Mouse (Mus musculus) kidney, adult 2 months (tissue): ENCODE results near the gene Arrdc3. TPM values are rescaled to one million over a fixed set of nuclear protein-coding genes. Genes with fewer than 3 reads are reported as not detected.

Source experiments
- DNase-seq: peaks from one replicate; pipeline ENCODE4 v3.0.0; 2021
- H3K27ac ChIP-seq: fragments of 200-500 bp; 2 replicates; pipeline ENCODE4 v1.5.1; 2012; ENCODE audit warnings: low read depth, low read length, control low read depth, inconsistent platforms; ENCODE audit not compliant: insufficient read depth
- H3K27me3 ChIP-seq: fragments of 200-500 bp; replicated peaks from 2 replicates; pipeline ENCODE4 v1.6.1; 2012; ENCODE audit warnings: mild to moderate bottlenecking, moderate library complexity, low read length, inconsistent platforms; ENCODE audit not compliant: control insufficient read depth, insufficient read depth
- H3K36me3 ChIP-seq: fragments of 200-500 bp; 2 replicates; pipeline ENCODE4 v1.6.1; 2012; ENCODE audit warnings: mild to moderate bottlenecking, moderate library complexity, low read length, inconsistent platforms; ENCODE audit not compliant: control insufficient read depth, insufficient read depth
- H3K4me1 ChIP-seq: fragments of 200-500 bp; 2 replicates; pipeline ENCODE4 v1.6.1; 2011; ENCODE audit warnings: low read length; ENCODE audit not compliant: control insufficient read depth, insufficient read depth
- H3K4me3 ChIP-seq: fragments of 200-500 bp; 2 replicates; pipeline ENCODE4 v1.5.1; 2011; ENCODE audit warnings: mild to moderate bottlenecking, low read depth, low read length, control low read depth; ENCODE audit not compliant: insufficient read depth
- CTCF ChIP-seq: fragments of 200-500 bp; conservative IDR thresholded peaks from 2 replicates; pipeline ENCODE4 v1.5.1; 2011; ENCODE audit warnings: low read depth, mild to moderate bottlenecking, control low read depth, low read length, moderate library complexity, mixed read lengths; ENCODE audit not compliant: insufficient read depth, insufficient read length
- POLR2A ChIP-seq: fragments of 200-500 bp; IDR thresholded peaks from one replicate; pipeline ENCODE4 v1.6.1; 2011; ENCODE audit warnings: low read depth, low read length, control low read depth
- WGBS: fragments of 180-500 bp; shearing (Covaris S2); methylation state at CpG from one replicate; pipeline ENCODE4 v1.1.7; 2018; 5-methylcytosine and 5-hydroxymethylcytosine counted together
- polyA plus RNA-seq: library from polyadenylated mRNA; depleted of rRNA; stranded (reverse); fragments of >200 nt; gene quantifications from 2 replicates; pipeline ENCODE4 v1.2.3, GENCODE M21; 2012; rRNA removed

Arrdc3 gene
- 41.9 and 47.5 TPM in 2 replicates for polyA plus RNA-seq

GRCm38 (mm10) chr13:80883190-80883589 is at the start of gene Arrdc3:
Arrdc3 (plus strand) TSS chr13:80883384.
- Histone ChIP-seq H3K4me1 (peaks cover 3% of the 10 kb centered on the region; the same call in 1 of the 2 replicates), H3K36me3 (no peaks in the 10 kb centered on the region; the same call in 1 of the 2 replicates), H3K4me3 (peak within 1 kb of the TSS; percentile 86), H3K27ac (peak within 1 kb of the TSS; percentile 100), H3K27me3 (no peaks in the 10 kb centered on the region)
- TF ChIP-seq CTCF (no peak), POLR2A (peak; percentile 99)
- WGBS, result under 1% methylated on average over 31 of the region's 31 CpGs
- peak; percentile 98 for DNase-seq

GRCm38 (mm10) chr13:80862215-80862614 is 21.0 kb upstream of the Arrdc3 start:
- H3K27me3 ChIP-seq, result no peaks in the 10 kb centered on the region
- H3K27ac ChIP-seq, result no peak overlapping the region
- H3K36me3 ChIP-seq, result no peaks in the 10 kb centered on the region
- no peak overlapping the region for H3K4me3 ChIP-seq
- H3K4me1 ChIP-seq, result no peaks in the 10 kb centered on the region
- TF ChIP-seq POLR2A, result no peak
- TF ChIP-seq CTCF, result peak; percentile 77
- 7% methylated on average over 5 of the region's 5 CpGs for WGBS
- DNase-seq, result peak; percentile 65

- H3K4me1 ChIP-seq, result no peaks in the 10 kb centered on the region
- no peaks in the 10 kb centered on the region for H3K27me3 ChIP-seq
- TF ChIP-seq POLR2A, result no peak
- no peak for TF ChIP-seq CTCF
- H3K36me3 ChIP-seq, result no peaks in the 10 kb centered on the region
- no peak overlapping the region for H3K4me3 ChIP-seq
- DNase-seq, result no peak
- 86% methylated on average over 3 of the region's 3 CpGs for WGBS
- no peak overlapping the region for H3K27ac ChIP-seq
Measured at GRCm38 (mm10) chr13:80864195-80864594, 19.0 kb upstream of the Arrdc3 start.

GRCm38 (mm10) chr13:80875126-80875525 is 8.1 kb upstream of the Arrdc3 start:
- TF ChIP-seq POLR2A (no peak), CTCF (no peak)
- Histone ChIP-seq H3K4me1 (no peaks in the 10 kb centered on the region), H3K27me3 (no peaks in the 10 kb centered on the region), H3K27ac (no peak overlapping the region), H3K36me3 (no peaks in the 10 kb centered on the region), H3K4me3 (no peak overlapping the region)
- no peak for DNase-seq
- WGBS, result 96% methylated on average over 5 of the region's 5 CpGs

GRCm38 (mm10) chr13:80880756-80881155 is 2.4 kb upstream of the Arrdc3 start:
- Histone ChIP-seq H3K4me1 (peaks cover 3% of the 10 kb centered on the region; the same call in 1 of the 2 replicates), H3K27me3 (no peaks in the 10 kb centered on the region), H3K4me3 (no peak overlapping the region), H3K27ac (no peak overlapping the region), H3K36me3 (no peaks in the 10 kb centered on the region; the same call in 1 of the 2 replicates)
- TF ChIP-seq CTCF (no peak), POLR2A (no peak)
- WGBS, result 87% methylated on average over 4 of the region's 4 CpGs
- no peak for DNase-seq

- Histone ChIP-seq H3K27ac (no peak overlapping the region), H3K4me3 (no peak overlapping the region)
- DNase-seq, result peak; percentile 89
Measured at GRCm38 (mm10) chr13:80881722-80882500, 1.3 kb upstream of the Arrdc3 start.

GRCm38 (mm10) chr13:80882716-80883135 is 458 bp upstream of the Arrdc3 start:
- peak overlapping the region; percentile 100 for H3K27ac ChIP-seq

More at GRCm38 (mm10) chr13:80881722-80882500, 1.3 kb upstream of the Arrdc3 start:
- no peak for TF ChIP-seq POLR2A
- TF ChIP-seq CTCF, result peak; percentile 50
- WGBS, result 13% methylated on average over 6 of the region's 6 CpGs
- H3K36me3 ChIP-seq, result no peaks in the 10 kb centered on the region; the same call in 1 of the 2 replicates
- H3K4me1 ChIP-seq, result peaks cover 3% of the 10 kb centered on the region; the same call in 1 of the 2 replicates
- no peaks in the 10 kb centered on the region for H3K27me3 ChIP-seq

More at GRCm38 (mm10) chr13:80882716-80883135, 458 bp upstream of the Arrdc3 start:
- peaks cover 3% of the 10 kb centered on the region; the same call in 1 of the 2 replicates for H3K4me1 ChIP-seq
- no peaks in the 10 kb centered on the region for H3K27me3 ChIP-seq
- TF ChIP-seq CTCF (no peak), POLR2A (no peak)
- under 1% methylated on average over 23 of the region's 23 CpGs for WGBS
- no peaks in the 10 kb centered on the region; the same call in 1 of the 2 replicates for H3K36me3 ChIP-seq
- no peak for DNase-seq
- H3K4me3 ChIP-seq, result peak overlapping the region; percentile 57
